Mouse (Mus musculus): ENCODE measurements around the gene Atp5d. TPM values are rescaled to one million over a fixed set of nuclear protein-coding genes. Genes with fewer than 3 reads are reported as not detected.

Atp5d gene
- polyA plus RNA-seq, 1 experiment from 2014 or later = 465 TPM

DNA sequence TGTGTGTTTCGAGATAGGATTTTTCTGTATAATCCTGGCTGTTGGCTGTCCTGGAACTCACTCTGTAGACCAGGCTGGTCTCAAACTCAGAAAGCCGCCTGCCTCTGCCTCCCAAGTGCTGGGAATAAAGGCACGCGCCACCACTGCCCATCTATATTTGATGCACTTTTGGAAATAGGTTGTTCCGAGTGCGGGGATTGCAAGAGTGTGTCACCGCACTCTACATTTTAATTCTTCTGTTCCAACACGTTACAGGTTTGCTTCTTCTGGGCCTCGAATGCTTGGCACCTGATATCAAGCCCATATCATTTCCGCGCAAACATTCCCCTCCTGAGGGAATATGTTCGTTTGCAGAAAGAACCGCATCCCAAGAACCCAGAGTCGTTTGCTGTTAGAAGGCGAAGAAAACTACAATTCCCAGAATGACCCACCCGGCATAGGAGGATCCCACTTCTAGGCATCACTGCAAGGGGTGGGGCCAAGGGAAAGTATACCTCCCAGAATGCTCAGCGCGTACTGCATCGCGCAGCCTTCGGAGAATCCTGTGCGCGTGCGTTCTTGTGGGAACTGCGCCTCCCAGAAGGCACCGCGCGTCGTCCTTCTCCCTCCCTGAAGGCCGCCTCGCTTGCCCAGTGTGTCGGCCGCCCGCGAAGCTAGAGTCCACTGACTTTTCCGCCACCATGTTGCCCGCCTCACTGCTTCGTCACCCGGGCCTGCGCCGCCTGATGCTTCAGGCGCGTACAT lies 3.5 kb downstream of the Atp5d start:
- peak; percentile 82 for ATAC-seq (ENCODE audit: insufficient number of reproducible peaks, insufficient read depth, low FRiP score, low TSS enrichment, low read depth)
- peak overlapping the region; percentile 75 for H3K4me3 ChIP-seq (replicated peaks)
- H3K4me2 ChIP-seq = peak overlapping the region; percentile 91
- peak overlapping the region; percentile 90 for H3K9ac ChIP-seq (replicated peaks)
- H3K27ac ChIP-seq = peak overlapping the region; percentile 68
- H3K9me3 ChIP-seq = no peaks in the 10 kb centered on the region
- H3K36me3 ChIP-seq = peaks cover 34% of the 10 kb centered on the region
- peaks cover 36% of the 10 kb centered on the region for H3K27me3 ChIP-seq
- H3K4me1 ChIP-seq (replicated peaks) = peaks cover 53% of the 10 kb centered on the region
- under 1% methylated on average over 43 of the region's 43 CpGs for WGBS

DNA sequence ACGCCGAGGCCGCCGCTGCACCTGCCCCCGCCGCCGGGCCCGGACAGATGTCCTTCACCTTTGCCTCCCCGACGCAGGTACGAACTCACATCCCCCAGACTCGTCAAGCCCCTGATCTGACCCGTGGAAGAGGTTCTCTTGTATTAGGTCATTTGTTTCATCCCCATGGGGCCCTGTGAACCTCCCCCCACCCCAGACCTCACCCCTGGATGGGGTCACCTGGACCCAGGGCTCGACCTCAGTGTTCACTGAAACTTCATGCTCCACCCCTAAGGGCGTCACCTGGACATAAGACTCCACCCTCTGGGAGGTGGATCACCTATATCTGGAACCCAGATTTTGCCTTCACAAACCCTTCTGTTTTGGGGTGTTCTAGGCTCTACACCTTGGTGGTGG lies 4.1 kb downstream of the Atp5d start:
- Histone ChIP-seq H3K4me2 (peak overlapping the region; percentile 91), H3K9me3 (no peaks in the 10 kb centered on the region), H3K27ac (peak overlapping the region; percentile 68; the same call in 1 of the 2 replicates), H3K36me3 (peaks cover 34% of the 10 kb centered on the region), H3K4me1 (replicated peaks) (peaks cover 53% of the 10 kb centered on the region), H3K4me3 (replicated peaks) (peak overlapping the region; percentile 75), H3K27me3 (peaks cover 30% of the 10 kb centered on the region), H3K9ac (replicated peaks) (peak overlapping the region; percentile 90)
- no peak for ATAC-seq (ENCODE audit: insufficient number of reproducible peaks, insufficient read depth, low FRiP score, low TSS enrichment, low read depth)
- WGBS = under 1% methylated on average over 15 of the region's 15 CpGs

DNA sequence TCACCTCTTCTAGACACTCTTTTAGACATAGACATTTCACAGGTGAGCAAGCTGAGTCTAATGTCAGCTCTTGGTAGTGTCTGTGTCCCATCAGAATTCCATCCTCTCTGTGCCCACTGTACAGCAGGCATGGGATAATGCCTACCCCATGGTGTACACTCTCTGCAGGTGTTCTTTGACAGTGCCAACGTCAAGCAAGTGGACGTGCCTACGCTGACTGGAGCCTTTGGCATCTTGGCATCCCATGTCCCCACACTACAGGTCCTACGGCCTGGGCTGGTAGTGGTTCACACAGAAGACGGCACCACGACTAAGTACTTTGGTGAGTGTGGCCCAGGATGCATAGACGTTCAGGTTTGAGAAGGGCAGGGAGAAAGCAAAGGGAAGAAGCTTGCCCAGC lies 5.2 kb downstream of the Atp5d start:
- WGBS = 91% methylated on average over 7 of the region's 7 CpGs
- Histone ChIP-seq H3K4me2 (0 out of 2 replicates have a peak overlapping the region, but pooled peaks have one; percentile 91), H3K4me3 (replicated peaks) (no peak overlapping the region; the same call in 1 of the 2 replicates), H3K27ac (no peak overlapping the region), H3K4me1 (replicated peaks) (peaks cover 47% of the 10 kb centered on the region), H3K27me3 (peaks cover 19% of the 10 kb centered on the region), H3K9me3 (no peaks in the 10 kb centered on the region), H3K36me3 (peaks cover 34% of the 10 kb centered on the region), H3K9ac (replicated peaks) (no peak overlapping the region)
- ATAC-seq (ENCODE audit: insufficient number of reproducible peaks, insufficient read depth, low FRiP score, low TSS enrichment, low read depth) = no peak

DNA sequence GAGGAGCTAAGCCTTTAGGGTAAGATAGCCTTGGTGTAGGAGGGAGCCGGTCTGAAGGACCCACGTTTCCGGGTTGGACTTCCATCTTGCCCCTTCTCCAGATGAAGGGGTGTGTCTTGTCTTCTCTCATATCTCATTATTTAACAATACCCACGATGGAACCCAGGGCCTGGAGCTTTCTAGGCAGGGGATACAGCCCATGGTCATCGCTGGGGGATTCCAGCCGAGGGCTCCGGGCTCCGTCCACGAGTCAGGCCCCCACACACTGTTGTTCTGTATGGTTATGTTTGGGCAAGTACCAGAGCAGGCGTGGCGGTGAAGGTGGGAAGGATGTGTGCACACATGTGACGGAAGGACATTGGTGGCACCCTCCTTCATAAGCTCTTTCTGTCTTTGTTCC lies 5.7 kb downstream of the Atp5d start:
- H3K4me3 ChIP-seq (replicated peaks) = no peak overlapping the region

DNA sequence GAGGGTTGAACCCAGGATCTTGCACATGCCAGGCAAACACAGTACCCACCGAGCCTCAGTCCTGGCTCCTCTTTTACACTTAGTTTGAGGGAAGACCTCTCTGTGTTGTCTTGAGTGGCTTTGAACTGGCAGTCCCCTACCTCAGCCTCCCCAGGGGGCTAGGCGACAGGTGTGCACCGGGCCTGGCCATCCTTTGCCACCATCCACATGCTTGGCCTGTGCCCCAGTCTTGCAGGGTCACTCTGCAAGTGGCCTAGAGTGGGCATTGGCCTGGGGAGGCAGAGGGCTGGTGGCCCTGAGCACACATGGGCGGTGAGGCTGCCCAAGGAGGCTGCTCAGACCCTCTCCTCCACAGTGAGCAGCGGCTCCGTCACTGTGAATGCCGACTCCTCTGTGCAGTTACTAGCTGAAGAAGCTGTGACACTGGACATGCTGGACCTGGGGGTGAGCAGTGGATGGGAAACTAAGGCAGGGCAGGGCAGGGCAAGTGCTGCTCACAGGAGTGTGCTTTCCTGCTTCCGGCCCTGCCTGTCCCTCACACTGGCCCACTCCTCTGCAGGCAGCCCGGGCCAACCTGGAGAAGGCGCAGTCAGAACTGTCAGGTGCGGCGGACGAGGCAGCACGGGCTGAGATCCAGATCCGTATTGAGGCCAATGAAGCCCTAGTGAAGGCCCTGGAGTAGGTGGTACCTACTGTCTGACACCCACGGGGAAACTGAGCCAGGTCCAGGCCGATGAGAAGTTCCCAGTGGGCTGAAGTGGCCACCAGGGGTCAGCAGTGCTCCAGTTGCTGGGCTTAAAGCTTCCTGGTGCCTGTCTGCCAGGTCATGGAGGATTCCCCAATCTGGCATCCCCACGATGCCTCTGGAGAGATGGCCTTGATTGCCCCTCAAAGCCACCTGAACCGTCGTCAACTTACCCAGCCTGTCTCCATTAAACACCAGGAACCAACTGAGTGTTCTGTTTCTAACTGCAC lies 6.7 kb downstream of the Atp5d start:
- Histone ChIP-seq H3K27me3 (peaks cover 6% of the 10 kb centered on the region; the same call in 1 of the 2 replicates), H3K9ac (replicated peaks) (peak overlapping the region; percentile 12; the same call in 1 of the 2 replicates), H3K4me2 (no peak overlapping the region), H3K27ac (no peak overlapping the region), H3K36me3 (peaks cover 40% of the 10 kb centered on the region), H3K4me1 (replicated peaks) (peaks cover 39% of the 10 kb centered on the region), H3K9me3 (no peaks in the 10 kb centered on the region), H3K4me3 (replicated peaks) (peak overlapping the region; percentile 10; the same call in 1 of the 2 replicates)
- ATAC-seq (ENCODE audit: insufficient number of reproducible peaks, insufficient read depth, low FRiP score, low TSS enrichment, low read depth) = no peak
- 78% methylated on average over 20 of the region's 20 CpGs for WGBS

More for the DNA sequence above, 5.7 kb downstream of the Atp5d start:
- H3K9me3 ChIP-seq = no peaks in the 10 kb centered on the region
- no peak overlapping the region for H3K9ac ChIP-seq (replicated peaks)
- peaks cover 14% of the 10 kb centered on the region for H3K27me3 ChIP-seq
- no peak overlapping the region for H3K4me2 ChIP-seq
- peaks cover 34% of the 10 kb centered on the region for H3K36me3 ChIP-seq
- 94% methylated on average over 12 of the region's 12 CpGs for WGBS
- peaks cover 45% of the 10 kb centered on the region for H3K4me1 ChIP-seq (replicated peaks)
- no peak for ATAC-seq (ENCODE audit: insufficient number of reproducible peaks, insufficient read depth, low FRiP score, low TSS enrichment, low read depth)
- H3K27ac ChIP-seq = no peak overlapping the region

DNA sequence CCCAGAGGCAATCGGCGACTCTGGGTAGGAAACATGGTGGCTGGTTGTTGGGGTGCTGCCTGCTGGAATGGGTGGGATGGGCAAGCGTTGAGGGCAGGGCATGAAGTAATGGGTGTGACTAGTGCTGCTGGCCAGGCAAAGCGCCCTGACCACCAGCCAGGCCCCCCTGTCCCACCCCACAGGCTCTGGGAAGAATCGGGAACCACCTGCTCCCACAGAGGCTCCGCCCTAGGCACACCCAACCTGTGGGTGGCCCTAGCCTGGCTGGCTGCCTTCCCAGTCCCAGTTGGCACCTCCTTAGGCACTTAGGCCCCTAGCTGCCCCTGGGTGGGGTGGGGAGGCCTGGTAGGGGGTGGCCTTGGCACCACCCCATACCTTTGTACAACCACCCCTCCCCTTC lies 7.5 kb downstream of the Atp5d start:
- Histone ChIP-seq H3K27me3 (no peaks in the 10 kb centered on the region), H3K9me3 (no peaks in the 10 kb centered on the region), H3K27ac (no peak overlapping the region), H3K9ac (replicated peaks) (0 out of 2 replicates have a peak overlapping the region, but pooled peaks have one; percentile 12), H3K4me3 (replicated peaks) (peak overlapping the region; percentile 10; the same call in 1 of the 2 replicates), H3K4me1 (replicated peaks) (peaks cover 35% of the 10 kb centered on the region), H3K4me2 (no peak overlapping the region), H3K36me3 (peaks cover 47% of the 10 kb centered on the region)
- WGBS = 84% methylated on average over 6 of the region's 6 CpGs
- ATAC-seq (ENCODE audit: insufficient number of reproducible peaks, insufficient read depth, low FRiP score, low TSS enrichment, low read depth) = no peak

DNA sequence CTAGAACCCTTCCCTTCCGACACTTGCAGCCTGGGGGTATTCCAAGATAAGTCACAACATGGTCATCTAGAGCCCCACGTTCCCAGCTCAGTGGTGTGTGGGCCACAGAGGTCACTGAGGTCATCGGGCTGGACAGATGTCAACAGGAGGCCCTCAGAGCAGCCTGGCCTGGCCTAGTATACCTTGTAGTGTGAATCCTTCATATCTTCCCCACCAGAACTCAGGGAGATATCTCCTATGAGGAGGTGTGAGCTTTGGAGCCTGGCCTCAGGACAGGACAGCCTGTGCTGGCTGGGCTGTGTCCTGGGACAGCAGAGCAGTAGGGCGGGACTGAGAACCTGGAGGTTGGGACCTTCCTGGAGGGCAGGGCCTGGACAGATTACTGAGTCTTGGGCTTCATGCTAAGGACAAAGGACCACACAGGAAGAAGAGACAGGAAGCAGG lies 8.2 kb downstream of the Atp5d start:
- Histone ChIP-seq H3K36me3 (peaks cover 54% of the 10 kb centered on the region), H3K4me3 (replicated peaks) (0 out of 2 replicates have a peak overlapping the region, but pooled peaks have one; percentile 10), H3K27me3 (no peaks in the 10 kb centered on the region), H3K4me1 (replicated peaks) (peaks cover 31% of the 10 kb centered on the region), H3K9ac (replicated peaks) (no peak overlapping the region), H3K4me2 (no peak overlapping the region), H3K9me3 (no peaks in the 10 kb centered on the region), H3K27ac (peak overlapping the region; percentile 99; the same call in 1 of the 2 replicates)
- 78% methylated on average over 4 of the region's 4 CpGs for WGBS
- no peak for ATAC-seq (ENCODE audit: insufficient number of reproducible peaks, insufficient read depth, low FRiP score, low TSS enrichment, low read depth)

DNA sequence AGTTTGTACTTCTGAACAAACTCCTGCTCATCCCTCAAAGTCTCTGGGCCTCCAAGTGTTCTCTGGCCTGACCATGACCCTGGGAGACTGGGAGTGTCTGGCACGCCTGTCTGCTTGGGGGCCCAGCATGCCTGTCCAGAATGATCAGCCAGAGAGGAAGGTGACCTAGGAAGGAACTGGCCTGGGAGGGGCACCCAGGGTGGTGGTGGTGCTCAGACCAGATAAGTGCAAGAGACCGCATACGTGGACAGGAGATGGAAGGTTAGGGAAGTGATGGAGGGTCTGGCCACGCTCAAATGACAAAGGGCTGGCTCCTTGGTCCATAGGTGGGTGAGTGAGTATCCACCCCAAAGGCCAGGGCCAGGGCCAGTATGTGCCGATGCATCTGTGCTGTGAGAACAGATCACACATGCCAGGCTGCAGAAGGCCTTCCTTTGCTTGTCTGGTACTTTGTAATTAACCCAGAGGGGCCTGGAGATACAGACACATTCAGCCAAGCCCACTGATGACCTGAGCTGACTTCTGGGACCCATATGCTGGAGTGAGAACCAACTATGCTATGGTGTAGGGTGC lies 8.8 kb downstream of the Atp5d start:
- H3K36me3 ChIP-seq = peaks cover 60% of the 10 kb centered on the region
- H3K4me2 ChIP-seq = peak overlapping the region; percentile 59
- 70% methylated on average over 5 of the region's 5 CpGs for WGBS
- H3K4me1 ChIP-seq (replicated peaks) = peaks cover 35% of the 10 kb centered on the region
- H3K9ac ChIP-seq (replicated peaks) = peak overlapping the region; percentile 90
- H3K9me3 ChIP-seq = no peaks in the 10 kb centered on the region
- no peaks in the 10 kb centered on the region for H3K27me3 ChIP-seq
- H3K27ac ChIP-seq = peak overlapping the region; percentile 99
- ATAC-seq (ENCODE audit: insufficient number of reproducible peaks, insufficient read depth, low FRiP score, low TSS enrichment, low read depth) = no peak
- H3K4me3 ChIP-seq (replicated peaks) = peak overlapping the region; percentile 97

DNA sequence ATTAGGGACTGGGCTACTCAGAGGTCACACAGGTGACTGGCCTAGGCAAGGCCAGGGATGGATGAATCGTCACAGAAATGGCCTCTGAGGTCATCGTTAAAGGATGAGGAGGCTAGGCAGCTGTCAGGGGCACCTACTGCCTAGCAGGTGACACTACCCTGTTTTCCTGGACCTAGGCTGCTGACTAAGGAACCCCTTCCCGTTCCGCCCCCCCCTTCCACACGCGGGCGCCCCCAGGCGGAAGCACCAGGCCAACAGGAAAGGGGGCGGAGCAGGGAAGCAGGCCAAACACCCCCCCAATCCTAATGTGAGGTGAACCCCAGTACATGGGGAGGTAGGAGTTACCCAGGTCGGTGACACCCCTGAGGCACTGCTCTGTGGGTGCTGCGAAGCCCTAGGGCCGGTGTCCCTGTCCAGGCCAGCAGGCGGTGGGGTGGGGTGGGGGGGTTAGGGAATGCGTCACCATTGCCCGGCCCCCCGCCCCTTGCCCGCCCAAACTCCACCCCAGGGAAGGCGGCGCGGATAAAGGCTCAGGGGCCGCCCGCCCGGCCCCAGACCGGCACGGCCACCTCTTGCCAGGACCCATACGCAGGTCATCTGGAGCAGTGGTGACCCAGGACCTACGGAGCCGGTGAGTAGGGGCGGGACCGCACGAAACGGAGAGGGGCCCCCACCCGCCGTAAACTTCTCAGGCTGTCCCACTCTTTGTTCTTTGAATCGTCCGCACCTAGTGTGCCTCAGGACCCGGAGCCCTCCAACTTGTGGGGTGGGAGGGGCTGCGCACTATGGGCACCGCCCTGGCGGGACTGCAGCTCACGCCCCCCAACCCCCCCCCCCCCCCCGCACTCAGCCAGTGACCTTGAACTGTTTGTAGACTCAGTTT lies 9.5 kb downstream of the Atp5d start, which contains the start of gene Midn:
Gene Midn, plus strand, starts transcription at position 554 of the 883 bp plus-strand sequence.
- H3K36me3 ChIP-seq = peaks cover 68% of the 10 kb centered on the region
- H3K27ac ChIP-seq = peak within 1 kb of the TSS; percentile 99
- H3K4me1 ChIP-seq (replicated peaks) = peaks cover 37% of the 10 kb centered on the region
- H3K27me3 ChIP-seq = no peaks in the 10 kb centered on the region
- peak; percentile 16 for ATAC-seq (ENCODE audit: insufficient number of reproducible peaks, insufficient read depth, low FRiP score, low TSS enrichment, low read depth)
- H3K4me2 ChIP-seq = peak within 1 kb of the TSS; percentile 59
- peak within 1 kb of the TSS; percentile 97 for H3K4me3 ChIP-seq (replicated peaks)
- 2% methylated on average over 41 of the region's 42 CpGs for WGBS
- no peaks in the 10 kb centered on the region for H3K9me3 ChIP-seq
- peak within 1 kb of the TSS; percentile 90 for H3K9ac ChIP-seq (replicated peaks)
